Mouse (Mus musculus) liver, postnatal 0 days (tissue): ENCODE results near the gene Fkbp1b. TPM values are rescaled to one million over a fixed set of nuclear protein-coding genes. Genes with fewer than 3 reads are reported as not detected.
A peak's percentile ranks its signal among the peaks of the same experiment; 100 is the strongest.

ENCODE experiments used
- ATAC-seq: fragments of 200-750 bp; cut with Nextera tagmentation; 2 replicates; pipeline ENCODE4 v1.8.0; 2017; ENCODE audit warnings: mild to moderate bottlenecking, moderate library complexity
- DNase-seq: peaks from one replicate; pipeline ENCODE4 v3.0.0-alpha.2; 2016
- H3K27ac ChIP-seq: fragments of 300-500 bp; sonication (generic); 2 replicates; pipeline ENCODE4 v1.5.1; 2014; ENCODE audit warnings: antibody characterized with exemption, moderate library complexity, mild to moderate bottlenecking, low read depth
- H3K27me3 ChIP-seq: fragments of 300-500 bp; sonication (generic); 2 replicates; pipeline ENCODE4 v1.6.1; 2014; ENCODE audit warnings: low read length, control low read depth, mixed read lengths; ENCODE audit not compliant: insufficient read depth
- H3K36me3 ChIP-seq: fragments of 300-500 bp; sonication (generic); replicated peaks from 2 replicates; pipeline ENCODE4 v1.6.1; 2014; ENCODE audit warnings: mild to moderate bottlenecking, control low read depth, low read length, moderate library complexity, mixed read lengths; ENCODE audit not compliant: insufficient read depth
- H3K4me1 ChIP-seq: fragments of 300-500 bp; sonication (generic); 2 replicates; pipeline ENCODE4 v1.6.1; 2014; ENCODE audit warnings: antibody characterized with exemption, mild to moderate bottlenecking, control low read depth; ENCODE audit not compliant: insufficient read depth
- H3K4me2 ChIP-seq: fragments of 300-500 bp; sonication (generic); 2 replicates; pipeline ENCODE4 v1.6.1; 2014; ENCODE audit warnings: low read depth, mild to moderate bottlenecking, low read length, moderate library complexity, mixed read lengths
- H3K4me3 ChIP-seq: fragments of 300-500 bp; sonication (generic); 2 replicates; pipeline ENCODE4 v1.5.1; 2014; ENCODE audit warnings: low read depth, low read length
- H3K9ac ChIP-seq: fragments of 300-500 bp; sonication (generic); replicated peaks from 2 replicates; pipeline ENCODE4 v1.6.1; 2014; ENCODE audit warnings: mild to moderate bottlenecking, moderate library complexity
- H3K9me3 ChIP-seq: fragments of 300-500 bp; sonication (generic); 2 replicates; pipeline ENCODE4 v1.6.1; 2016; ENCODE audit warnings: mild to moderate bottlenecking, control low read depth, low read length, mixed read lengths
- CTCF ChIP-seq: sonication (generic); IDR thresholded peaks from 2 replicates; pipeline ENCODE4 v1.5.1; 2016; ENCODE audit warnings: antibody characterized with exemption, low read depth
- EP300 ChIP-seq: IDR thresholded peaks from 2 replicates; pipeline ENCODE4 v1.6.1; 2016; ENCODE audit warnings: antibody characterized with exemption, low read depth, mild to moderate bottlenecking
- WGBS: fragments of 180-500 bp; shearing (Covaris S2); extraction: QIAGEN DNeasy Blood & Tissue Kit; methylation state at CpG from one replicate; pipeline ENCODE4 v1.1.7; 2014; ENCODE audit not compliant: insufficient replicate concordance; 5-methylcytosine and 5-hydroxymethylcytosine counted together
- polyA plus RNA-seq: library from polyadenylated mRNA; unstranded; fragments of >200 nt; fragmentation: Nextera tagmentation; extraction: Ambion mirVana; gene quantifications from 2 replicates; pipeline ENCODE4 v1.2.1, GENCODE M21; 2015

The Fkbp1b gene
- polyA plus RNA-seq, 1 experiment from 2014 or later = 4.6 TPM

DNA sequence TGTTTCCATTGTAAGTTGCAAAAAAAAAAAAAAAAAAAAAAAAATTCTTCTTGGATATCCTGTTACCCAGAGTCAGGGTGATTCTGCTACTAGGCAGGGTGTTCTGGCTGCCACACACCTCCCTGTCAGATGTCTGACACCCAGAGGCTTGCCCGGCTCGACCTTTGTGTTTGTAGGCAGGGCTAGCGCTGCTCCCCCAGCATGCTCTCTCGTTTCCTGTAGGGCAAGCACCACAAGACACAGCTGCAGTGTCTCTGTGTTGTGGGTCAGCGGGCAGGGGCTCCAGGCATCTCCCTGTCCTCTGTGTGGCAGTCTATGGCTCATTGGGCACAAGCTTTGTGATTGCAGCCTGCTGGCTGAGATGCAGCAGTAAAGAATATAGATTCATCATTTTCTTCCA lies 57.8 kb downstream of the Fkbp1b start:
- Histone ChIP-seq H3K36me3 (no peaks in the 10 kb centered on the region), H3K27me3 (no peaks in the 10 kb centered on the region), H3K27ac (no peak overlapping the region), H3K4me3 (no peak overlapping the region), H3K9me3 (no peaks in the 10 kb centered on the region), H3K4me1 (no peaks in the 10 kb centered on the region), H3K4me2 (no peak overlapping the region), H3K9ac (no peak overlapping the region)
- ATAC-seq (no peak), DNase-seq (peak; percentile 20)
- TF ChIP-seq CTCF (no peak), EP300 (no peak)
- 56% methylated on average over 5 of the region's 5 CpGs for WGBS

Other genes starting within 250 kb of the Fkbp1b start
- 15.3 and 17.5 TPM in 2 replicates for gene Itsn2, start 249.0 kb downstream of the Fkbp1b start, polyA plus RNA-seq
- not detected in 2 replicates for gene Gm3625, start 248.7 kb downstream of the Fkbp1b start, polyA plus RNA-seq
- 0.07 TPM in 1 of 2 replicates, not detected in the other for gene Fam228a, start 103.2 kb downstream of the Fkbp1b start, polyA plus RNA-seq
- 0.60 and 0.72 TPM in 2 replicates for gene Pfn4, start 72.6 kb downstream of the Fkbp1b start, polyA plus RNA-seq
- gene Fam228b, start 72.3 kb downstream of the Fkbp1b start, polyA plus RNA-seq = 0.44 and 0.68 TPM in 2 replicates
- 130 and 135 TPM in 2 replicates for gene Sf3b6, start 24.0 kb downstream of the Fkbp1b start, polyA plus RNA-seq
- 8.4 and 9.4 TPM in 2 replicates for gene Wdcp, start 1.7 kb upstream of the Fkbp1b start, polyA plus RNA-seq
- 24.8 and 28.0 TPM in 2 replicates for gene Mfsd2b, start 32.8 kb upstream of the Fkbp1b start, polyA plus RNA-seq
- gene Ubxn2a, start 66.1 kb upstream of the Fkbp1b start, polyA plus RNA-seq = 19.7 and 22.0 TPM in 2 replicates
- gene Atad2b, start 75.8 kb upstream of the Fkbp1b start, polyA plus RNA-seq = 4.1 and 4.7 TPM in 2 replicates